Mouse (Mus musculus): ENCODE results near the gene Cotl1.

- no peak for TF ChIP-seq CTCF (IDR thresholded peaks at IDR 0.05; ENCODE audit: borderline replicate concordance, control insufficient read depth, extremely low read depth, insufficient read depth, low read length, poor library complexity)
- TF ChIP-seq POLR2A (IDR thresholded peaks at IDR 0.05; ENCODE audit: control insufficient read depth, extremely low read depth, insufficient read depth, low read length, poor library complexity), result no peak
These were observed 13.7 kb upstream of the Cotl1 start for GRCm38 (mm10) chr8:119854035-119854434.

Measured in thymus, adult 2 months (tissue).